17 mouse cellular contexts compared by ENCODE assay signal in the genomic region with DNA sequence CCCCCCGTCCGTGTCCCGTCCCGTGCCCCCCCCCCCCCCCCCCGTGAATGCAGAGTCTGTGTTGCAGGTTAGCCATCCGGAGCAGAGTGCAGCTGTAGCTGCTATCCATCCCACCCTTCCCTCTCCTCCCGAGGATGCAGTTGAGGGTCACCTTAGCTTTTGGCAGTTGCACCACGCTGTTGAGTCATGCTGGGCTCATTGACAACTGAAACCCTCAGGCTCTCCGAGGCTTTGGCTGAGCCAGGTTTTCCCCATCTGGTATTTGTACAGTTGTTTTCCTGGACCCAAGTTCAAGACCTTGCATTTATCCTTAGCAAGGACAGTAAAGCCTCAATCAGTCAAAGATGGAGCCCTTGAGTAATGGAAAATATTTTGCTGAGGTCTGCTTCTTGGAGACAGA. TPM values are rescaled to one million over a fixed set of nuclear protein-coding genes. Genes with fewer than 3 reads are reported as not detected.
A peak's percentile ranks its signal among the peaks of the same experiment; 100 is the strongest.
DNase-seq lines count a peak whose midpoint lies in the region; ATAC-seq lines count a peak whose summit lies in the region.
"Had no signal": no experiment of that assay in that cellular context is flagged by ENCODE, and none has a peak within 500 bp of the region (broad histone marks: within the 10 kb centered on the region; RNA-seq: fewer than 3 reads in every experiment).

No protein-coding gene starts in this region.

- H3K27ac ChIP-seq in heart, embryonic 12.5 days (ENCODE audit: poor library complexity, severe bottlenecking) = no peak overlapping the region
- no peak overlapping the region for H3K27ac ChIP-seq in embryonic facial prominence, embryonic 15.5 days (replicated peaks)
- H3K27ac ChIP-seq: hindbrain, embryonic 15.5 days; liver, embryonic 15.5 days had no signal

- no peaks in the 10 kb centered on the region for H3K27me3 ChIP-seq in heart, embryonic 12.5 days (replicated peaks)
- H3K27me3 ChIP-seq in embryonic facial prominence, embryonic 15.5 days = no peaks in the 10 kb centered on the region
- H3K27me3 ChIP-seq: hindbrain, embryonic 15.5 days had no signal

- H3K36me3 ChIP-seq in heart, embryonic 12.5 days = no peaks in the 10 kb centered on the region
- H3K36me3 ChIP-seq in embryonic facial prominence, embryonic 15.5 days = no peaks in the 10 kb centered on the region
- H3K36me3 ChIP-seq: hindbrain, embryonic 15.5 days; liver, embryonic 15.5 days had no signal

- peaks cover 12% of the 10 kb centered on the region for H3K4me1 ChIP-seq in heart, embryonic 12.5 days (replicated peaks)
- peaks cover 21% of the 10 kb centered on the region for H3K4me1 ChIP-seq in embryonic facial prominence, embryonic 15.5 days
- H3K4me1 ChIP-seq: liver, embryonic 15.5 days had no signal

- no peaks in the 10 kb centered on the region for H3K9me3 ChIP-seq in heart, embryonic 12.5 days (replicated peaks)
- H3K9me3 ChIP-seq in embryonic facial prominence, embryonic 15.5 days (replicated peaks) = no peaks in the 10 kb centered on the region
- H3K9me3 ChIP-seq: hindbrain, embryonic 15.5 days; liver, embryonic 15.5 days had no signal

- H3K9ac ChIP-seq in heart, embryonic 12.5 days = no peak overlapping the region
- no peak overlapping the region for H3K9ac ChIP-seq in embryonic facial prominence, embryonic 15.5 days
- H3K9ac ChIP-seq: hindbrain, embryonic 15.5 days; liver, embryonic 15.5 days had no signal

- ATAC-seq in heart, embryonic 12.5 days (ENCODE audit: insufficient number of reproducible peaks, low FRiP score) = no peak
- peak; percentile 77 for ATAC-seq in embryonic facial prominence, embryonic 15.5 days (ENCODE audit: insufficient number of reproducible peaks, low FRiP score, low TSS enrichment, low read depth)
- ATAC-seq: CD4-positive, CD25-positive, alpha-beta regulatory T cell, adult 4 months had no signal

- H3K4me2 ChIP-seq in heart, embryonic 12.5 days = no peak overlapping the region
- H3K4me2 ChIP-seq in embryonic facial prominence, embryonic 15.5 days (replicated peaks) = no peak overlapping the region
- H3K4me2 ChIP-seq: hindbrain, embryonic 15.5 days; liver, embryonic 15.5 days had no signal

- DNase-seq in heart, adult 18-20 months = peak; percentile 76 to 77
- peak; percentile 43 for DNase-seq in ES-CJ7 (ENCODE audit: low read depth, low spot score)
- DNase-seq in heart, postnatal 25 days (ENCODE audit: low spot score) = peak; percentile 24
- no peak for DNase-seq in cerebellum, adult 9-11 months
- no peak for DNase-seq in spleen, postnatal 14 days (ENCODE audit: low spot score in 2 of 2)
- no peak for DNase-seq in thymus, postnatal 36 days
- DNase-seq: cerebellum, postnatal 14 days; layer of hippocampus, adult 9-11 months; midbrain, embryonic 14.5 days; right cerebral cortex, postnatal 14 days; thymus, adult 2 months had no signal

- intact Hi-C loops in heart, postnatal 25 days (cut with DNase I) = no loop called here

- no peak overlapping the region for H3K4me3 ChIP-seq in heart, embryonic 12.5 days
- no peak overlapping the region for H3K4me3 ChIP-seq in embryonic facial prominence, embryonic 15.5 days (replicated peaks)
- H3K4me3 ChIP-seq: hindbrain, embryonic 15.5 days; liver, embryonic 15.5 days had no signal

- 21% methylated on average over 4 of the region's 9 CpGs for WGBS in heart, embryonic 12.5 days
- 3% methylated on average over 4 of the region's 9 CpGs for WGBS in embryonic facial prominence, embryonic 15.5 days

RNA-seq across cellular contexts. Expression of a gene that starts 12.1 kb away (rescaled TPM):
- not detected for total RNA-seq in heart, adult 18-20 months (2021)
- polyA plus RNA-seq in heart, embryonic 12.5 days (2016; fragmentation: Nextera tagmentation; extraction: Ambion mirVana) = 2.9 and 3.1 TPM in 2 replicates
- polyA plus RNA-seq in embryonic facial prominence, embryonic 15.5 days (2015; fragmentation: Nextera tagmentation; extraction: Ambion mirVana) = 5.1 and 6.3 TPM in 2 replicates
- total RNA-seq in heart, postnatal 25 days (2021) = not detected
- polyA plus RNA-seq: CD4-positive, CD25-positive, alpha-beta regulatory T cell, adult 4 months had no signal

RNA-seq across cellular contexts. Expression of a gene that starts 14.7 kb away (rescaled TPM):
- total RNA-seq in heart, adult 18-20 months (2021) = under 1 TPM in 1 of 2 experiments, not detected in 1; 0.25 TPM
- polyA plus RNA-seq in heart, embryonic 12.5 days (2016; fragmentation: Nextera tagmentation; extraction: Ambion mirVana) = 5.3 and 6.3 TPM in 2 replicates
- 3.4 and 5.2 TPM in 2 replicates for polyA plus RNA-seq in embryonic facial prominence, embryonic 15.5 days (2015; fragmentation: Nextera tagmentation; extraction: Ambion mirVana)
- not detected for total RNA-seq in heart, postnatal 25 days (2021)
- polyA plus RNA-seq: thymus, adult 2 months had no signal

RNA-seq across cellular contexts. Expression of a gene that starts 46.4 kb away (rescaled TPM):
- under 1 TPM in 1 of 2 experiments, not detected in 1; 0.41 TPM for total RNA-seq in heart, adult 18-20 months (2021)
- polyA plus RNA-seq in heart, embryonic 12.5 days (2016; fragmentation: Nextera tagmentation; extraction: Ambion mirVana) = 0.17 and 0.26 TPM in 2 replicates
- polyA plus RNA-seq in embryonic facial prominence, embryonic 15.5 days (2015; fragmentation: Nextera tagmentation; extraction: Ambion mirVana) = 0.14 and 0.52 TPM in 2 replicates
- total RNA-seq in heart, postnatal 25 days (2021) = under 1 TPM in 1 of 2 experiments, not detected in 1; 0.25 TPM
- polyA plus RNA-seq: CD4-positive, CD25-positive, alpha-beta regulatory T cell, adult 4 months; midbrain, embryonic 14.5 days; thymus, adult 2 months had no signal

RNA-seq across cellular contexts. Expression of a gene that starts 46.5 kb away (rescaled TPM):
- 1 to 10 TPM; 8.5 to 8.6 TPM for total RNA-seq in heart, adult 18-20 months (2021)
- polyA plus RNA-seq in heart, embryonic 12.5 days (2016; fragmentation: Nextera tagmentation; extraction: Ambion mirVana) = 27.5 and 31.1 TPM in 2 replicates
- polyA plus RNA-seq in embryonic facial prominence, embryonic 15.5 days (2015; fragmentation: Nextera tagmentation; extraction: Ambion mirVana) = 27.5 and 29.1 TPM in 2 replicates
- 1 to 10 TPM; 7.5 TPM for total RNA-seq in heart, postnatal 25 days (2021)

RNA-seq across cellular contexts. Expression of a gene that starts 54.7 kb away (rescaled TPM):
- total RNA-seq in heart, adult 18-20 months (2021) = not detected
- polyA plus RNA-seq in heart, embryonic 12.5 days (2016; fragmentation: Nextera tagmentation; extraction: Ambion mirVana) = 1.1 and 1.9 TPM in 2 replicates
- polyA plus RNA-seq in embryonic facial prominence, embryonic 15.5 days (2015; fragmentation: Nextera tagmentation; extraction: Ambion mirVana) = 0.43 and 1.3 TPM in 2 replicates
- not detected for total RNA-seq in heart, postnatal 25 days (2021)
- total RNA-seq: adrenal gland, adult 18-20 months had no signal
- polyA plus RNA-seq: CD4-positive, CD25-positive, alpha-beta regulatory T cell, adult 4 months; hindbrain, embryonic 15.5 days; midbrain, embryonic 14.5 days; thymus, adult 2 months had no signal

Comparison
In these comparisons a context has a peak if more than half of its experiments do, and no peak if none do; other contexts are left out.
1. DNase-seq: peak in heart, adult 18-20 months (2 of 2), ES-CJ7 (single experiment) and heart, postnatal 25 days (single experiment); none in cerebellum, adult 9-11 months (single experiment), spleen, postnatal 14 days (0 of 2) and thymus, postnatal 36 days (0 of 2).